Mouse (Mus musculus): ENCODE data around the gene Apba1. TPM values are rescaled to one million over a fixed set of nuclear protein-coding genes. Genes with fewer than 3 reads are reported as not detected.

Gene Apba1
- 100 to 1,000 TPM; 120 to 138 TPM for total RNA-seq (2021)

DNA sequence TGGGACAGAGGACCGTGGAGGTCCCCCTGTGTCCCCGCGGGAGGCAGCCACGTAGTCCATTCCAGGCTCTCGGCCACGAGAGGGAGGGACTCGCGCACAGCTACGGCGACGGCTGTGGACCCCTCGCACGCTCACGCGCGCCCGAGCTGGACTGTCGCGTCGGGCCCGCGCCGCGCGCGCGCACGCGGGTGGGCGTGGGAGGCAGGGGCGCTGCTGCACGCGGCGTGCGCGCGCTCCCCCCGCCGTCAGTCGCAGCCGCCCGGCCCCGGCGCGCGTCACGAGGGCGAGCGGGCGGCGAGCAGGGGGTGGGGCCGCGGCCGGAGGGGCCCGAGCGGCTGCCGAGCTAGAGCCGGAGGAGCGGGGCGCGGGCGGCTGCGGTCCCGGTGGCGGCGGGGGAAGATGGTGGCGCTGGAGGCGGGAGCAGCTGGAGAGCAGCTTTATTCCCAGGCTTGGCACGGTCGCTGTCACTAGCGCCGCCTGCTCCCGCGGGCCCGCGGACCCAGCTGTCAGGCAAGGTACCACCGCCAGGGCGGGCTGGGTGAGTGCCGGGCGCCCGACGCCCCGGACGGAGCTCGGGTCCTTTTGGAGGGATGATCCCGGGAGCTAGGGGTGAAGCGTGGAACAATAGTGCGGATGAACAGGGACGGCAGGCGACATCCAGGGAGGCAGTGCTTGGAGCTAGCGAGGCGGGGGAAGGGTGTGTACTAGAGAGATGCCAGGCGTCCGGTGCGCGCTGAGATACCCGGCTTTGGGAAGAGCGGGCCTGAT, at the start of gene Apba1:
Apba1 (plus strand) TSS at position 334 of the 768 bp plus-strand sequence.
- peak; percentile 80 to 87 for DNase-seq (ENCODE audit: low spot score in 2 of 2)
- intact Hi-C loops (cut with DNase I) = loop anchor here (1.0 to 10.0 kb wide), 6 partner anchors 71 to 214 kb away; partner anchors contain the start of gene Ptar1

DNA sequence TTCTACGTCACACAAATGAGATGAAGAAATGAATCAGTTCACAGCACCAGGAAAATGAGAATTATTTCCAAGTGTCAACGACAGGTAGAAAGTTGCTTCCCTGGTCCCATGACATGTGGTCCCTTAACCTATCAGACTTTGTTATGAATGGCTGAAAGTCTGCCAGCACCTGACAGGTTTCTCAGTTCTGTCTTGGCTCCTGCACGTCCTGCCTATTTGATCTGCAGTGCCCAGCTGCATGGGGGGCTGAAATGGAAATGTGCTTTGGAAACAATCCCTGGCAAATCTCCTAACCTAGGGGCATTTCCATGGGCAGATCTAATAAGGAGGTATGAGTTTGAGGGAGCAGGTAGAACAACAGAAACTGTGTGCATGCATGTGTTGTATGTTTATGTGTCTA, 12.2 kb upstream of the Apba1 start:
- intact Hi-C loops (cut with DNase I) = no loop called here
- DNase-seq (ENCODE audit: low spot score in 2 of 2) = no peak

DNA sequence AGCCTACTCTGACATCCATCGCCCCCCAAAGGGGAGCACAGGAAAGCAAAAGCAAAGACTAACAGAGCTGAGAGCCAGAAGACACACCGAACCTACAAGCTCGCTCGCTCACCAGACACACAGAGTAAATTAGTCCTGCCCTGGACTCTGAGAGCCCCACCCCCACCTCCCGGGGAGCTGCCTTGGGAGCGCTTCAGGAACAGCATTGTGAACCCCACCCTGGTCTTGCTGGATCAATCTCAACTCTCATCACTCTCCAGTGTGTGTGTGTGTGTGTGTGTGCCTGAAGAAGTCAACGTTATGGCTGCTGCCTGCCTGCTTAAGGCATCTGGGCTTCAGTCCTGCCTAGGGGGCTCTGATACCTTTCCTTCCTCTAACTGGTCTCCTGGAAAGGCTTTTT, 1.7 kb upstream of the Apba1 start:
- no peak for DNase-seq (ENCODE audit: low spot score in 2 of 2)
- intact Hi-C loops (cut with DNase I) = loop anchor here (5.0 to 10.0 kb wide), 5 partner anchors 100 to 212 kb away; no protein-coding TSS in a partner anchor

DNA sequence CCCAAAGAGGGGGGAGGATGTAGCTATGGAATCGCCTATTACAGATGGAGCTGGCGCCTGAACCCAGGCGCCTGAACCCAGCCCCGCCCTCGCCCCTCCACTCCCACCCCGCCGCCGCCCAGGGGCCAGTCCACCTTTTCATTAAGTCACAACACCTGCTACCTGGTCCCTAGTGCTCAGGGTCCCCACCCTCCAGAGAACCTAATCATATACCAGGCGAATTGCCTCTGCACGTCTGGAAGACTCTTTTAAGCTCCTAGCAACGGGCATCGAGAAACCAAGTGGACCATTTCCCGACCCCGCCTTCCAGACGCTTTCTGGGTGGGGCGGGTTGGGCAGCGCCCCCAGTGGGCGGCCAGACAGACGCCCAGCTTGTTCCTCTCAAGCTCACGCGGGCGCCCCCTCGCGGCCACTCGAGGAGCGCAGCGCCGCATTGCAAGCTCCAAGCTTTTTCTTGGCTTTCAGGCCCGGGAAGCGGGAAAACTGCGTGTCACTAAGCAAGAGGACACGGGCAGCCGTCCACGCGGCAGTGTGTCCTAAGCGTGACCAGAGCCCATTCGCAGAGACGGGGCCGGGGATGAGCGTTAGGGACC, 630 bp upstream of the Apba1 start:
- peak; percentile 94 to 95 for DNase-seq (ENCODE audit: low spot score in 2 of 2)
- intact Hi-C loops (cut with DNase I) = loop anchor here (1.0 to 10.0 kb wide), 6 partner anchors 71 to 213 kb away; partner anchors contain the start of gene Ptar1

DNA sequence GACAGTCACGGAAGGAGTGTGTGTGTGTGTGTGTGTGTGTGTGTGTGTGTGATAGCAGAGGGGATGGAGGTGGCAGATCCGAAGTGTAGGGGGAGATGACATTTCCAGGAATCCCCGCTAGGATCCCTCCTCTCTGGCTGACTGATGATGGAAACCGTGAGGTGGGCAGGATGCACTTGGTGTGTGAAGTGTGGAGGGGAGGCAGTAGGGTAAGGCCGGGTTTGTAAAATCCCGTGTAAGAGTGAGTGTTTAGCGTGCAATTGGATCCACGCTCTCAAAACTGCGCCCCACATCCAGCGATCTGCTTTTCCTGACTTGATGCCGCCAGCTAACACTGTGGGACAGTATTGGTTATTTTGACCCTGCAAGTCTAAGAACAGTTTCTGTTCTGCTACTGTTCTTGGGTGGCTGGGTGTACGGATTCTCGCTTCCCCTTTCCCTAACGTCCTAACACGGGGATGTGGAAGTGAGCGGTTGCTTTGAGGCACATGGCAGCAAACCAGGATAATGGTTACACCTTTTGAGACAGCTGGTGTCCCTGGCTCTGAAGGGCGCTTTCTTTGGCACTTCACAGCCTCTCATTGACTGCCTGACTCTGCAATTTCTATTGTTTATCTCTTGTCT, 747 bp downstream of the Apba1 start:
- DNase-seq (ENCODE audit: low spot score in 2 of 2) = no peak
- intact Hi-C loops (cut with DNase I) = loop anchor here (5.0 to 10.0 kb wide), 5 partner anchors 98 to 215 kb away; no protein-coding TSS in a partner anchor

DNA sequence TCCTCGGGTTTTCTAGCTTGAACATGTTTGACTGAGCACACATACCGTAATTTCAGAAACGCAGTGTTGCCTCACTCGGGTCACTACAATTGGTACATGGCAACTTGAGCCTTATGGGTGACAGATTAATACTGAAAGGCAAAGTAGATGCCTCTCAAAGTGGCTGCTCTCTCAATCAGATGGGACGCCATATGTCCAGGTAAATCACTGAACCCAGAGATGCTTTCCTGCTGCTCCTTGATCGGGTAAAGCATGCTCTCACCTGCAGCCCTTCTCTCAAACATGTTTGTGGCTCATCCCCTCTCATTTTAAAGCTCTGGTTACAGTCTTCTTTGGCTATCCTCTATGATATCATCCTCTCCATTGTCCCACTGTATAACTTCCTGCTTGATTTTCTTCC, 4.7 kb downstream of the Apba1 start:
- intact Hi-C loops (cut with DNase I) = no loop called here

DNA sequence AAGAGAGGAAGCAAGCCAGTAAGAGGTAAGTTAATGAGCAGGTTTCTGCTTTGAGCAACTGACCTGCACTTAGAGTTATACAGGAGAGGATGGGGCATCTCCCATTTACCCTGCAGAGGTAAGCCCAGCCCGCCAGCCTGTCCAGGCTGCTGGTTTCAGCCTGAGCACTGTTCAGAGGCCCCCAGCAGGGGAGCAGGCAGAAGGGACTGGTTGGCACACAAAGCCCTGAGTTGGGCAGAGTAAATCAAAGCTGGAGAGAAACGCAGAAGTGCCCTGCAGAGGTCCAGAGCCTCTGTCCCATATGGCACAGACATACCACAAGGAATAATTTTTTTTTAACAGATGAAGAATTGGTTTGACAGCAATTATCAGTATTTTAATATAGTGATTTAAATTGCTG, 5.4 kb downstream of the Apba1 start:
- no peak for DNase-seq (ENCODE audit: low spot score in 2 of 2)
- intact Hi-C loops (cut with DNase I) = no loop called here

More for the DNA sequence above, 4.7 kb downstream of the Apba1 start:
- no peak for DNase-seq (ENCODE audit: low spot score in 2 of 2)

DNA sequence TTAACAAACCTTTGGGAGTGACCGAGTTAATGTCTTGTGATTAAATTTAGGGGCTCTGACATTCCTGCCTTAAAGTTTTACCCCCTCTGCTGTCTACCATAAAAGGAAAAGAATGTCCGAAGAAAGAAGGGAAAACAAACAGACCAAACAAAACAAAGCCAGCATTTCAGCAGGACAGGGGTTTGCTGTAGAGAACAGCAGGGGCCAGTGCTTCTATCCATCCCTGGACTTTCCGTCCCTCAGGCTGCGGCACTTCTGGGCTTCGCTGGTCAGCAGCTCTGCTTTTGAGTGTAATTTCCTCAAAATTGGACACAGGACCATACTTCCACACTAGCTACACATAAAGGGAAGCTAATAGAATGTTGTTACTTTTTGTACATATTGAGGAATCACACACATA, 10.2 kb downstream of the Apba1 start:
- intact Hi-C loops (cut with DNase I) = no loop called here
- no peak for DNase-seq (ENCODE audit: low spot score in 2 of 2)

DNA sequence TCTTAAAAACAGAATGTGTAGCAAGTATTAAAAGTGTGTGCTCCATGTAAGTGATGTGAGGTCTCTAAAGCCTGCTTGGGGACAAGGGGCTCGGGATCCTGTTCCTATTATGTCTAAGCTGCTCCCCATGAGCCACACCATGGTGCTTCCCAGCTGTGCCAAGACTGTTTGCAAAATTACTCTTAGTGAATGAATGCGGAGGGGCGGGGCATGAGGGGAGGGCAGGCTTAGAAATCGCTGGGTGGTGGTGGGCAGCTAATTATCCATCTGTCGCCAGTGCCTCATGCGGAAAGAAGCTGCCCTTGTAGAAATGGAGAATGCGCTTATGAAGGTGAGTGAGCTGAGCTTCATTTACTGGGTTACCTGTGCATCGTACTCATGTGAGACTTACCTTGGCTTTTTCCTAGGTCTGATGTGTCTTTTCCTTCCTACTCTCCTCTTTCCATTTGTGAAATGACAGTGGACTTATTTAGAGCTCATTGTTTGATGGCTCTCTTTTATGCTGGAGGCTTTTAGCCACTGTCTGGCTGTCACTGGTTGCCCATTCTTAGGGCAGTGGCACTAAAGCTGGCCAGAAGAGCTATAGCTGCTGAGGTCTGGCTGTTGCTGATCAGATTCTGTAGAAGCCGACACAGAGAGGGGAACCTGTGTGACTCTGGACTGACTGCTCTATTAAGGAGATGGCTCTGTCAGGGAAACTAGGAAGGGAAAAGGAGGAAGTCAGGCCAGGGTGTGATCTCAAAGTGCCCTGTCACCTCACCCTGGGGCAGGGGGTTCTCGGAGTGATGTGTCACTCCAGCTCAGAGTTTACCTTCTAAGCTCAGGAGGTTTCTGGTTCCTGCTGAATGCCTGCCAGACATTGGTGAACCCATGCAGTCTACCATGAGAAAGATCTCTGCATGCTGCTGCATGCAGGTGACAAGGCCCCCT, 12.1 kb downstream of the Apba1 start:
- intact Hi-C loops (cut with DNase I) = no loop called here

DNA sequence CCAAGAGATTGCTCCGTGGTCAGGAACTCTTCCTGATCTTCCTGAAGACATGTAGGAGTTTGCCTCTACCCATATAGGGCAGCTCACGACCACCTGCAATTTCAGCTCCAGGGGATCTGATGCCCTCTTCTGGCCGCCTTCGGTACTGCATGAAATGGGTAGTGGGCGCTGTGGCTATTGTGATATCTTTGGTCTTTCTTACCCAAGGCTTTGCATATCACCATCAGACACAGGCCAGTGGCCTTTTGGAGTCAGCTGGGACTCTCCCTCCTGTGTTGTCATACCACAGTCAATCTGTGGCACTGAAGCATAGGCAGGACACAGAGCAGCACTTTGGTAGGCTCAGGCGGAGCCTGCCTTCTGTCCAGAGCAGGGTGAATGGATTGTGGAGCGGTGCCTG, 13.3 kb downstream of the Apba1 start:
- DNase-seq (ENCODE audit: low spot score in 2 of 2) = no peak
- intact Hi-C loops (cut with DNase I) = no loop called here

More for the DNA sequence above, 12.1 kb downstream of the Apba1 start:
- DNase-seq (ENCODE audit: low spot score in 2 of 2) = no peak

DNA sequence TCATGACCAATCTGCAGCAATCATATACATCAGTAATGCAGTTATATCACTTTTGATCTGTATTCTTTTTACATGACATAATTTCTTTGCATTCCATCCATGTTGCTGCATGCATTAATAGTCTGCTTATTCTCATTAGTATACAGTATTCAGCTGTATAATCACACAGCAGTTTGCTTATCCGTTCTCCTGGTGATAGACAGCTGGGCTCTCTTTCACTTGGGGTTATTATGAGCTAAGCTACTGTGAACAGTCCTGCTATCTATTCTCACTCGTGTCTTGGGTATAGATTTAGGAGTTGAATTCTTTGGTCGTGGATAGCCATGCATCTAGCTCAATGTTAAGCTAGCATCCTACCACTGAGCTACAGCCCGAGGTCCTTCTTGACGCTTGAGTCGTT, 16.7 kb downstream of the Apba1 start:
- intact Hi-C loops (cut with DNase I) = no loop called here
- DNase-seq (ENCODE audit: low spot score in 2 of 2) = no peak

DNA sequence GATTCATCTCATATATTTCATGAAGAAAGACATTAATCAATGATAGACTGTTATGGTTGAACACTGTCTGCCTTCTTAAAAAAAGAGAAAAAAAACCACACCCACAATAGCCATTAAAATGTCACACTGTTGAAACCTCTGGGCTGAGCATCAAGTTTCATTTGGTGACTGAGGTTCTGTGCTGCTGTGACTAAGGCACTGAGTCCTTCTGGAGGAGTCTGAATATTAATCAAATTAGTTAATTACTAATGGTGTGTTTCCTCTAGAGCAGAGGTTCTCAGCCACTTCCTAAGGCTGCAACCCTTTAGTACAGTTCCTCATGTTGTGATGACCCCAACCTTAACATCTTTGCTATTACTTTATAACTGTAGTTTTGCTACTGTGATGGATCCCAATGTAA, 20.4 kb downstream of the Apba1 start:
- DNase-seq (ENCODE audit: low spot score in 2 of 2) = no peak
- intact Hi-C loops (cut with DNase I) = no loop called here

DNA sequence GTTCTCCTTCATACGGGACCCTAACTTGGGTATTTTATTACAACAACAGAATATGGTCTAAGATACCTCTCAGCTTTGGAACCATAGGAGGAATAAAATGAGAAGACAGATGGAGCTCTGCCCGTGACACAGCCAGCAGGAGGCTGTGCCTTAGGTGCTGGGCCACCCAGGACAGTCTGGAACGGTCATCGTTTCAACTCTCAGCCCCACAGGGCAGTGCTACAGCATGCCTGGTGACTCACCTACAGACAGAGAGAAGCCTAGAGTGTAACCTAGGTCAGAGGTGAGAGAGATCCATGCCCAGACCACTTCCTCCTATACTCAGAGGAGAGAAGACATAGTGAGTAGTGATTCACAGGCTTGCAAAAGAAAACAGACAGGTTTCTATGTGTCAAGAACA, 21.4 kb downstream of the Apba1 start:
- no peak for DNase-seq (ENCODE audit: low spot score in 2 of 2)
- intact Hi-C loops (cut with DNase I) = no loop called here

DNA sequence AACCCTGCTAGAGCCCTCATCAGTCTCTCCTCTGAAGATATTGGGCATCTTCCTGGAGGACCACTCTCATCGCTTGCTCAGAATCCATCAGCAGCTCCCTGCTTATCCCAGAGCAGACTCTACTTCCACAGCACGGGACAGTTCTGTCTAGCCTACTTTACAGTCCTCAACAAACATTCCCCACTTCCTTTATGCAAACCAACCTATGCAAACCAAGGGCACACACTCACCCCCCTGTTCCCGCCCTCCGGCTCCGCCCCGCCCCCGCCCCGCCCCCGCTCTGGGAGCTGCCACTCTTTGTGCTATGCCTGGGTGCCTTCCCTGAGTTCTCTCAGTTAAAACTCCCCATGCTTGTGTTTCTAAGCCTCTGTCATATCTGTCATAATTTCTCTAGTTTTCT, 23.3 kb downstream of the Apba1 start:
- no peak for DNase-seq (ENCODE audit: low spot score in 2 of 2)
- intact Hi-C loops (cut with DNase I) = no loop called here

DNA sequence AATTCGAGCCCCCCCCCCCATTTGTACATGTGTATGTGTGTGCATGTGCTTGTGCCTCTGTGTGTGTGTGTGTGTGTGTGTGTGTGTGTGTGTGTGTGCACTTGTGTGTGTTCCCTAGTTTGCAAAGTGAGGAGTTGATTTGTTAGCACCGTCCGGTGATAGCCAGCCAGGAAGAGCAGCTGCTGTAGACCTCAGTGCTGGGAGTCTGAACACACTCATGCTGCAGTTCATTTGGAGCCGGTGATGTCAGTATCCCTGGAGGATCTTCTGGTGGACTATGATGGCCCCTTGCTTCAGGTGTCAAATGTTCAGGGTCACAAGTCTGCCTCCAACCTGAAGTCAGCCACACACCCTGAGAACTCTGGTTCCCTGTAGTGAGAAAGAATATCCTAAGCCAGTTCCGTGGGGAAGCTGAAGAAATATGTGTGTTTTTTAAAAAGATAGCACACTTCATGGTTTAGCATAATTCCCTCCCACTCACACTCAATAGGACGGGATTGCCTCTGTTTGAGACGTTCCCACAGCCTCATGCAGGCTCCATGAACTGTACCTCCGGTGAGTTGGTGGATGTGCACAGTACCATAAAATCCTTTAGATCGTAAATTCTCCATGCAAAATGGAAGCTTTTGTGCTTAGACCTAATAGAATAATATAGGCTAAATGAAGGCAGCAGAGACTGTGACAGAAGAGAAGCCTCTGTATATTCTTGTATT, 29.9 kb downstream of the Apba1 start:
- no peak for DNase-seq (ENCODE audit: low spot score in 2 of 2)
- intact Hi-C loops (cut with DNase I) = no loop called here

DNA sequence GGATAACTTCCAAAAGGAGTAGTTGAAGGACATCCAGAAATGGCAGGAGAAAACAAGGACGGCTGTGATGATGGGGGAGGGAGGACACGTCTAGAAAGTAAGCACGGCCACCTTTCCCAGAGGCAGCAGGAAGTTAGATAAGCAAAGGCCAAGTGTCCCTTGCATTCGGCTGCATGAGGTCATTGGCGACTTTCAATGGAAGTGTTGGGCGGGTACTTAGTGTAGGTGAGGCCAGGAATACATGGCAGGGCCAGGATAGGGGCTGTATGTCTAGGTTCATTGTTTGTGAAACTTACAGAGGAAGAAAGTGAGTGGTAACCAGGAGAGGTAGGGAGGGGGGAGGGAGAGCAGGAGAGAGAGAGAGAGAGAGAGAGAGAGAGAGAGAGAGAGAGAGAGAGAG, 33.0 kb downstream of the Apba1 start:
- intact Hi-C loops (cut with DNase I) = no loop called here
- DNase-seq (ENCODE audit: low spot score in 2 of 2) = no peak

DNA sequence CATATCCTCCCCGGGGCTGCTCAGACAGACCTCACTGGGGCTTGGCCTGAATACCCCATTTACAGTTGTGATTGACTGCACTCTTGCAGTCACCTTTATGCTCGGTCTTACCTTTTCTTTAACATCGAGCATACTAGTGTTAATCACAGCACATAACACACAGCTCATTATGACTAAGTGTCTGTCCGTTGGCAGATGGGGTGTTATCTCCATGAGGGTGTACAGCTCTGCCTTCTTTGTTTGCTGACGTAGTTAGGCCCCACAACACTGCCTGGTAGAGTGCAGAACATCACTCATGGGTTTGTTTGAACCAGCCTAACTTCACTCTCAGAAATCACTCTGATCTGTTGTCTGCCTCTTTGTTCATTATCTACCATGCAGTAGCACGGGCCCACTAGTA, 33.9 kb downstream of the Apba1 start:
- no peak for DNase-seq (ENCODE audit: low spot score in 2 of 2)
- intact Hi-C loops (cut with DNase I) = no loop called here

DNA sequence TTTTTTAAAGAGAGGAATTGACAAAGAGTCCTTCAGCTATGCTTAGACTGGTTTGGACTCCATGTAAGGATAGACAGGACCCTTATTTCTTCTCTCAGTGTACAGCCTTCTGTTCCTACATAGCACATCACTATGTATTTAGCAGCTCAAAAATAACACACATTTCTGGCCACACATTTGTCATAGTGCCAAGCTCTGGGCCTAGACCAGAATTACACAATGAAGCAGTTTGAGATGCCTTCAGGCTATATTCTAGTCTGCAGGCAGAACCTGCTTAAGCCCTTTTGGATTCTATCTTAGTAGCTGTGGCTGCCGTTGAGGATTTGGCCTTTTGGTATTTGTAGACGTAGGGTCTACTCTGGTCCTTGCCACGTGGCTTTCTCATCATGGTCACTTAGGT, 35.8 kb downstream of the Apba1 start:
- intact Hi-C loops (cut with DNase I) = no loop called here
- peak; percentile 47 to 49 for DNase-seq (ENCODE audit: low spot score in 2 of 2)

DNA sequence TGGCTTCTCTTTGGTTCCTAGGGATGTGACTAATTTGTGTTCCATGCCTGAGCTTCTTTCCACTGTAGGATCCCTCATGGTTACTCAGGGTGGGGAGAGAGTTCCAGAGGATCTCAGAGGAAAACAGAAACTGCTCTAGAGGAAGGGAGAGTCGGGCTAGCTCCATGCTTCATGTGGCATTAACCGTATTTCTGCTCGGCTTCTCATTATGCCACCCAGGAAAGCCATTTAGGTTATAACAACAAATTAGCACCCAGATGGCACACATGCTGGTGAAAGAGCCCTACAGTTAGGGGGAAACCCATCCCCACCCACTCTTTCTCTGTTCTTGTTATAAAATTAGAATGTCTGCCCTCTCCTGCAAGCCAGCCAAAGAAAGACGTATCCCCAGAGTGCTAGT, 36.5 kb downstream of the Apba1 start:
- peak; percentile 25 to 40 for DNase-seq (ENCODE audit: low spot score in 2 of 2)

More for the DNA sequence above, 36.5 kb downstream of the Apba1 start:
- intact Hi-C loops (cut with DNase I) = no loop called here
